Mouse (Mus musculus): Measurements from ENCODE around the gene Ttll11.

Gene Ttll11

GRCm38 (mm10) chr2:35823589-35823988 lies 156.1 kb downstream of the Ttll11 start:
- DNase-seq (ENCODE audit: low spot score) = no peak

DNA sequence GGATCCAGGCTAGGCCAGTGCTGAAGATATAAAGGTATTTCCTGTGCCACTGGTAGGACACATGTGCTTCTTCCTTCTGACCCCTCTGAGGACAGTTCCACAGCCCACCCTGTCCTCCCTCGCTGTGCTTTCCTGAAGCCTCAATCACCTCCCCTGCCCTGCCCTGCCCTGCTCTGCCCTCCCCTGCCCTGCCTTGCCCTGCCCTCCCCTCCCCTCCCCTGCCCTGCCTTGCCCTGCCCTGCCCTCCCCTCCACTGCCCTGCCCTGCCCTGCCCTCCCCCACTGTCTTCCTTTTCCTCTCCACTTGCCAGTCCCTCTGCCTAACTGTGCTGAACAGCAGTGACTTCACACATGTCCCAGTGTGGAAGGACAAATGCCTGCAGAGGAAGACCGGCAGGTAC lies 160.8 kb downstream of the Ttll11 start:
- DNase-seq (ENCODE audit: low spot score) = no peak

DNA sequence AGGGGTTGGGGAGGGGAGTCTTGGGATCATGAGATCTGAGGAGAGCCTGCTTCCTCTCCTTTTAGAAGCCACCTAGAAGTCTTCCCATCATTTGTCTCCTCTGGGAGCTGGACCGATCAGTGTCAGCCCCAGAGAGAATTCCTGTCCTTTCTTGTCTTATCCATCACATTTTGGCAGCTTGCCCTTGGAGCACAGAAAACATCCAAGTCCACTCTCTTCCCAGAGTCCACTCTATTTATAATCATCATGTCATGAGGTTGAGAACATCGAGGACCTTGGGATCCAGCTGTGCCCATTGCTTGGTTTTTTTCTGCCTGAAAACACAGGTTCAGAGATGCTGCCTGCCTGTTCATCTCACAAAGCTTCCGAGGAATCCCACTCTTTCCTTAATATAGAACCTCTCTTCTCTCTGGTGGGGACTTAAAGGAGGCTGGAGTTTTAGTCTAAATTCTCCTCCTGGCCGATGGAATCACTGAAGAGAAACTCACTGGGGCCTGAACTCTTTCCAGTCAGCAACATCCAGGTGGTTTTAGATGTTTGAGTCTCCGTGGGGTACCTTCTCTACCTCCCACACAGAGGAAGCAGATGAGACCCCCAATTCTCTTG lies 163.6 kb downstream of the Ttll11 start:
- DNase-seq (ENCODE audit: low spot score) = no peak

GRCm38 (mm10) chr2:35812561-35812933 lies 167.2 kb downstream of the Ttll11 start:
- DNase-seq (ENCODE audit: low spot score) = no peak

- no peak for DNase-seq (ENCODE audit: low spot score)
Observed at GRCm38 (mm10) chr2:35811801-35812560, 167.7 kb downstream of the Ttll11 start.

GRCm38 (mm10) chr2:35810027-35810426 lies 169.7 kb downstream of the Ttll11 start:
- DNase-seq (ENCODE audit: low spot score) = no peak

GRCm38 (mm10) chr2:35809141-35809540 lies 170.6 kb downstream of the Ttll11 start:
- no peak for DNase-seq (ENCODE audit: low spot score)

- DNase-seq (ENCODE audit: low spot score) = no peak
Observed at GRCm38 (mm10) chr2:35805881-35806280, 173.8 kb downstream of the Ttll11 start.

GRCm38 (mm10) chr2:35803095-35803494 lies 176.6 kb downstream of the Ttll11 start:
- DNase-seq (ENCODE audit: low spot score) = no peak

- DNase-seq (ENCODE audit: low spot score) = no peak
Observed at GRCm38 (mm10) chr2:35801759-35802158, 178.0 kb downstream of the Ttll11 start.

GRCm38 (mm10) chr2:35799073-35799472 lies 180.6 kb downstream of the Ttll11 start:
- DNase-seq (ENCODE audit: low spot score) = no peak

DNA sequence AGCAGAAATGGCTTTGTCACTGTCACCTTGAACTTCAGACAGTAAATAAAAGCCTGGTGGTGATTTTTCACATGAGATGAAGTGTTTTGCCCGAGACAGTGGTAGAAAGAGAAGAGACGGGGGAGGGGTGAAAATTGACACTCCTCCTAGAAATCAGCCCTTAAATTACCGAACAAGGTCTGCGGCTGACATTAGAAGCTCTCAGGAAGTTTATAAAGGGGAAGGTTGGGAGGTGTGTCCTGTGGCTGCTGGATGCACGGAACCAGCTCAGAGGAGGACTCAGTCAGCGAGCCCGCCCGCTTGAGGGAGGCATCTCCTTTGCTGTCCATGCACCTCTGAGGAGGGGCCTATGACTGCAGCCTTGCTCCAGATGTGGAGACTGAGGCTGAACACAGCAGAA lies 181.7 kb downstream of the Ttll11 start:
- DNase-seq (ENCODE audit: low spot score) = no peak

GRCm38 (mm10) chr2:35789362-35790326 lies 190.1 kb downstream of the Ttll11 start:
- no peak for DNase-seq (ENCODE audit: low spot score)

DNA sequence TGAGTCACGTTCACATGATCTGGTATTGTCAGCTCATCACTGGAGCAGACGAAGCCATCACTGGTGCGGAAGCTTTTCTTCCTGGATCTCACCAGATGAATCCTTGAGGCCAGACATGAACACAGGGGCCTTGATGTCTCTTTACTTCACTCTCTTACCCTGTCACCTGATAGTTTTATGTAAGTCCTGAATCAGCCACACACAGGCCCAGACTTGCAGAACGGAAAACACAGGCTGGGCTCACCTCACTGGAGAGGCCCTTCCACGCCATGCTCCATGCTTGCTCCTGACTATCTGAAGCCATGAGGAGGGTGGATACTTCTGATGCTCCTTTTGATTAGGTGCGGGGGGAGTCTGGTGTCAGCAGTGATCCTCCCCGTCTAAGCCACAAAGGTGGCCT lies 193.8 kb downstream of the Ttll11 start:
- DNase-seq (ENCODE audit: low spot score) = no peak

GRCm38 (mm10) chr2:35783368-35783767 lies 196.3 kb downstream of the Ttll11 start:
- DNase-seq (ENCODE audit: low spot score) = no peak

- DNase-seq (ENCODE audit: low spot score) = no peak
Observed at GRCm38 (mm10) chr2:35779266-35779665, 200.4 kb downstream of the Ttll11 start.

- no peak for DNase-seq (ENCODE audit: low spot score)
Observed at GRCm38 (mm10) chr2:35776935-35777334, 202.8 kb downstream of the Ttll11 start.

DNA sequence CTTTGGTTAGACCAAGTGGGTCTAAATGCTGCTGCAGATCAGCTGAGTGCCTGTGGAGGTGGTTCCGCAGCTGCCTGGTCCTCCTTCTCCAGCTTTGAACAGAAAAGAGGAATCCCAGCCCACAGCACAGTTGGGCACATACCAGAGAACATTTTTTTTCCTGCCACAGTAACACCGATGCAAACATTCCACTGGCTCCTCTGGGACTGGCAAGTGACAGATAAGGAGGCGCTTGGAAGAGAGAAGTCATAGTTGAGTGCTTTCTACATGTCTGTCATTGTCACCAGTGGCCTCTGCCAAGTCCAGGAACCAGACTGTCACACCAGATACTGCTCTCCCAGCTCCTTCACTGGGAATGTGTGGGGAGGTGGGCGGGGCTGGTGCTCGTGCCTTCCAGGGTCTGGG lies 204.1 kb downstream of the Ttll11 start:
- DNase-seq (ENCODE audit: low spot score) = no peak

DNA sequence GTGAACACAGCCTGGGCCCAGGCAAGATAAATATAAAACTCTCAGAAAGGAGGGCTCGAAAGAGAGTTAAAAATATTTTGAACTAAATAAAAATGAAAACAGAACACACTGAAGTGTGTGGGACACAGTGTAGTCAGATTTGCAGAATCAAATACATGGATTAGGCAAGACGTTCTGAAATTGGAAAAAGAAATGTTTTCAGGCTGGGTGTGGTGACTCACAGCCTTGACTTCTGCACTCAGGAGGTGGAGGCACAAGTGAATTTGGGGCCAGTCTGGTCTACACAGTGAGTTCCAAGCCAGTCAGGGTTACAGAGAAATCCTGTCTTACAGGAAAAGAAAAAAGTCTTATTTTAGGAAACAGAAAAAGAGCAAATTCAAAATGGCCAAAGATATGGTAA lies 209.2 kb downstream of the Ttll11 start:
- DNase-seq (ENCODE audit: low spot score) = no peak

GRCm38 (mm10) chr2:35769398-35769797 lies 210.3 kb downstream of the Ttll11 start:
- no peak for DNase-seq (ENCODE audit: low spot score)

GRCm38 (mm10) chr2:35768538-35769238 lies 211.0 kb downstream of the Ttll11 start:
- no peak for DNase-seq (ENCODE audit: low spot score)
